Mouse (Mus musculus): ENCODE data around the gene Ipcef1. TPM values are rescaled to one million over a fixed set of nuclear protein-coding genes. Genes with fewer than 3 reads are reported as not detected.

The Ipcef1 gene
- polyA plus RNA-seq, 1 experiment from 2014 or later, result 0.74 TPM

DNA sequence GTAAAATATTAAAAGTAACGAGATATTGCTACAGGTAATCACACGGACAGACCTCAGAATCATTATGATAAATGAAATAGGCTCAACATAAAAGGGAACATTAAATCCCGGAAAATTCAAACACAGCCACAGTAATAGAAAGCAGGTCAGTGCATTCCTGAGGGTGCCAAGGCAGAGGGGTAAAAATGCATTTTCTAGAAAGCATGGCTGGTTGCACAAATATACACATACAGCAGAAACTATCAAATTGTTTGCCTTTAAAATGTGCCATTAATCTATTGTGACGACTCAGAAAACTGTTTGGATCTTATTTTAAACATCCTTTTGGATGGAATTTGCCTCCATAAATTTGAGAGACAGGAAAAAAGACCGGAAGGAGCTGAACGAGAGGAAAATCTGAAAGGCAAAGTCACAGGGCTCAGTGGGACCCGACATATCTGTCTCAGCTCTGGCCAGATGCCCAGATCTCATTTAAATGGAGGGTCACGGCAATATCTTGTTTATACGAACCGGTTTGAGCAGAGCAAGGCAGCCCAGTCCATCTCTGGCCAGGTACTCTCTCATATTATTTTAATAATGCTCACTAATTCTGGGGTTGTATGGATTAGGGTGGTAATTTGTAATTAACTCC, 4.9 kb downstream of the Ipcef1 start:
- H3K4me2 ChIP-seq (ENCODE audit: low read depth, low read length), result no peak overlapping the region
- H3K4me3 ChIP-seq (ENCODE audit: low read length), result no peak overlapping the region
- no peak for ATAC-seq (replicated peaks; ENCODE audit: extremely low read depth, insufficient read depth, low FRiP score)
- WGBS, result 34% methylated on average over 10 of the region's 10 CpGs
- no peaks in the 10 kb centered on the region for H3K27me3 ChIP-seq (ENCODE audit: control insufficient read depth, insufficient read depth, low read length)
- H3K9ac ChIP-seq (ENCODE audit: low read length), result no peak overlapping the region
- no peak overlapping the region for H3K27ac ChIP-seq (ENCODE audit: low read length)
- H3K9me3 ChIP-seq (replicated peaks; ENCODE audit: control insufficient read depth, low read length), result no peaks in the 10 kb centered on the region
- H3K4me1 ChIP-seq (ENCODE audit: control insufficient read depth, insufficient read depth, low read length), result no peaks in the 10 kb centered on the region
- no peaks in the 10 kb centered on the region for H3K36me3 ChIP-seq (ENCODE audit: control insufficient read depth, insufficient read depth)

DNA sequence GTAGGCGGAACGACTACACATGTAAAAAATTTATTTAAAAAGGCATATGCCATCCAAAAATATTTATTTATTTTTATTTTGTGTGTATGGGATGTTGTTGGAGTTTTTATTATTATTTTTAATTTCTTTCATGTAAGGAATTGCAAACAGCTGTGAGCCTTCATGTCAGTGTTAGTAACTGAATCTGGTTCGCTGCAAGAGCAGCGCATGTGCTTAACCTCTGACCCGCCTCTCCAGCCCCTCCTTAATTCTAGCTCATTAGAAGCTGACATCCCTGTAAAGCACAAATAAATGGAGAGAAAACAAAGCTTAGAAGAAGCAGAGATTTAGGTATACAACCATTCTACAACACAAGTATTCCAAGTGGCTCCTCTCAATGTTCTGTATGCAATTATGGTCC, 8.4 kb downstream of the Ipcef1 start:
- H3K4me2 ChIP-seq (ENCODE audit: low read depth, low read length), result no peak overlapping the region
- 83% methylated on average over 5 of the region's 5 CpGs for WGBS
- no peak for ATAC-seq (replicated peaks; ENCODE audit: extremely low read depth, insufficient read depth, low FRiP score)
- H3K4me1 ChIP-seq (ENCODE audit: control insufficient read depth, insufficient read depth, low read length), result no peaks in the 10 kb centered on the region
- H3K27me3 ChIP-seq (ENCODE audit: control insufficient read depth, insufficient read depth, low read length), result no peaks in the 10 kb centered on the region
- no peak overlapping the region for H3K9ac ChIP-seq (ENCODE audit: low read length)
- H3K27ac ChIP-seq (ENCODE audit: low read length), result no peak overlapping the region
- H3K9me3 ChIP-seq (replicated peaks; ENCODE audit: control insufficient read depth, low read length), result no peaks in the 10 kb centered on the region
- no peaks in the 10 kb centered on the region for H3K36me3 ChIP-seq (ENCODE audit: control insufficient read depth, insufficient read depth)
- H3K4me3 ChIP-seq (ENCODE audit: low read length), result no peak overlapping the region

DNA sequence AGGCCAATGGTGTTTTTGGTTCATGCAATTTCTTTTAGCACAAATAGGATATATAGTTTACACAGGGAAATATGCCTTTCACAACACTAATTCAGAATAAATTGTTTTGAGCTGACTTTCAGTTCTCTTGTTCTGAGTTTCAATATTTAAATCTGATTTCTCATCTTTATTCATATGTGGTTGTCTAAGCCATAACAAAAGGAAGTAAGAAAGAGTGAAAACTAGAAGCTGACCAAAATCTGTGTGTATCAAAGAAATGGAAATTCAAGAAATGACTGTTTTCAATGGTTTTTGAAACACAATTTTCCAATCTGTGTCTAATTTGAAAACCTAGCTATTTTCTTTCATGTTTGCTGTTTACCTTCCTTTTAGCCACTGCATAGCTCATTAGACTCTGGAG, 11.2 kb downstream of the Ipcef1 start:
- Histone ChIP-seq H3K4me1 (ENCODE audit: control insufficient read depth, insufficient read depth, low read length) (no peaks in the 10 kb centered on the region), H3K9me3 (replicated peaks; ENCODE audit: control insufficient read depth, low read length) (no peaks in the 10 kb centered on the region), H3K36me3 (ENCODE audit: control insufficient read depth, insufficient read depth) (no peaks in the 10 kb centered on the region), H3K4me2 (ENCODE audit: low read depth, low read length) (no peak overlapping the region), H3K27me3 (ENCODE audit: control insufficient read depth, insufficient read depth, low read length) (no peaks in the 10 kb centered on the region), H3K27ac (ENCODE audit: low read length) (no peak overlapping the region), H3K4me3 (ENCODE audit: low read length) (no peak overlapping the region), H3K9ac (ENCODE audit: low read length) (no peak overlapping the region)
- no peak for ATAC-seq (replicated peaks; ENCODE audit: extremely low read depth, insufficient read depth, low FRiP score)

DNA sequence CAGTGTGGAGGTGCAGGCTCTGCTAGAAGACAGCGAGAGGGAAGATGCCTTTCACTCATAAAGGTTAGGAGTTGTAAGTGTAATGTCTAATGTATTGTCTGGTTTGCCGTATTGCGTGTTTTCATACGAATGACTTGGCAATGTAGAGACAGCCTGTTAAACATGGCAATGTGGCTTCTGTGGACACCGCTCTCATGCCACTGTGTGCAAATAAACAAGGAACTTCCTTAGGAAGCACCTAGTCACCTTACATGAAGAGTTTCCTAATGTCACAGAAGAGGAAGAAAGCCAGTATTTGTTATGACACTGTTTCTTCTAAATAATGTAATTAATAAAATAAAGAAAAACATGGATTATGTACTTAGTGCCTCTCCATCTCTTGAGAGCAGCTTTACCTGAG, 15.1 kb downstream of the Ipcef1 start:
- no peak overlapping the region for H3K4me2 ChIP-seq (ENCODE audit: low read depth, low read length)
- no peak overlapping the region for H3K4me3 ChIP-seq (ENCODE audit: low read length)
- H3K36me3 ChIP-seq (ENCODE audit: control insufficient read depth, insufficient read depth), result no peaks in the 10 kb centered on the region
- no peak overlapping the region for H3K27ac ChIP-seq (ENCODE audit: low read length)
- H3K4me1 ChIP-seq (ENCODE audit: control insufficient read depth, insufficient read depth, low read length), result no peaks in the 10 kb centered on the region
- no peak overlapping the region for H3K9ac ChIP-seq (ENCODE audit: low read length)
- 85% methylated on average over 5 of the region's 5 CpGs for WGBS
- no peaks in the 10 kb centered on the region for H3K9me3 ChIP-seq (replicated peaks; ENCODE audit: control insufficient read depth, low read length)
- ATAC-seq (replicated peaks; ENCODE audit: extremely low read depth, insufficient read depth, low FRiP score), result no peak
- no peaks in the 10 kb centered on the region for H3K27me3 ChIP-seq (ENCODE audit: control insufficient read depth, insufficient read depth, low read length)

DNA sequence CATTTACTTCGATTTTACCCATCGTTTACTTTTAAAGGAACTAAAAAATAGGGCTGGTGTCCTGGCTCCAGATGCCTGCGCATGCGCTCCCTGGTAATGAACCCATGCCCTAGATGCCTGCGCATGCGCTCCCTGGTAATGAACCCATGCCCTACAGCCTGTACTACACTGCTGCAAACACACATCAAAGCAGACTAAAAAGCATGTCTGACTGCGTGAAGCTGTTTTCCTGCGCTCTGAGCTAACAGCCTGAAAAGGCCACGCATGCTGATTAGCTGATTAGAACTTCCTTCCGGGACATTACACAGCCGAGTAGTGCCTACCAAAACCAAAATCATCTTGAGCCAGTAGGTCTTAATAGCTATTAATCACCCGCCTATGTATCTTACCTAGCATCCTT, 16.7 kb downstream of the Ipcef1 start:
- no peak overlapping the region for H3K27ac ChIP-seq (ENCODE audit: low read length)
- WGBS, result 75% methylated on average over 12 of the region's 12 CpGs

DNA sequence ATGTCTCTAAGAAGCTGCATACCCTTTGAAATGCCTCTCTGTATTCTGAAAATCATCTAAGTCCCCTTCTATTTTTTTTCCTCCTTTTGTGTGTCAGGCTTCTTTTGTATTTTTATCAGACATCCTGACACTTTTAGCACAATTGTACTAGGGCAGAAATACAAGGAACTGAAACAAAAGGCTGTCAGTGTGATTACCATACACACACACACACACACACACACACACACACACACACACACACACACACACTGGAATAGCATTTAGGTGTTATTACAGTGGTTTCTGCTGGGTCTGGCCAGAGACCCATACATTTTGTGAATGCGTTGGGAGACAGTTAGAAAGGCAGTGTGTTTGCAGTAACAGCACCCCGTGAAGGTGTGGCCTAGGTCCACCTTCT, 18.8 kb downstream of the Ipcef1 start:
- no peak overlapping the region for H3K9ac ChIP-seq (ENCODE audit: low read length)
- WGBS, result 82% methylated on average over 2 of the region's 2 CpGs
- no peaks in the 10 kb centered on the region for H3K4me1 ChIP-seq (ENCODE audit: control insufficient read depth, insufficient read depth, low read length)
- no peak for ATAC-seq (replicated peaks; ENCODE audit: extremely low read depth, insufficient read depth, low FRiP score)
- no peak overlapping the region for H3K4me2 ChIP-seq (ENCODE audit: low read depth, low read length)
- H3K27ac ChIP-seq (ENCODE audit: low read length), result no peak overlapping the region
- H3K27me3 ChIP-seq (ENCODE audit: control insufficient read depth, insufficient read depth, low read length), result no peaks in the 10 kb centered on the region
- H3K4me3 ChIP-seq (ENCODE audit: low read length), result no peak overlapping the region
- no peaks in the 10 kb centered on the region for H3K9me3 ChIP-seq (replicated peaks; ENCODE audit: control insufficient read depth, low read length)
- H3K36me3 ChIP-seq (ENCODE audit: control insufficient read depth, insufficient read depth), result no peaks in the 10 kb centered on the region

More for the DNA sequence above, 16.7 kb downstream of the Ipcef1 start:
- no peaks in the 10 kb centered on the region for H3K27me3 ChIP-seq (ENCODE audit: control insufficient read depth, insufficient read depth, low read length)
- no peaks in the 10 kb centered on the region for H3K9me3 ChIP-seq (replicated peaks; ENCODE audit: control insufficient read depth, low read length)
- H3K9ac ChIP-seq (ENCODE audit: low read length), result no peak overlapping the region
- no peaks in the 10 kb centered on the region for H3K4me1 ChIP-seq (ENCODE audit: control insufficient read depth, insufficient read depth, low read length)
- no peaks in the 10 kb centered on the region for H3K36me3 ChIP-seq (ENCODE audit: control insufficient read depth, insufficient read depth)
- ATAC-seq (replicated peaks; ENCODE audit: extremely low read depth, insufficient read depth, low FRiP score), result no peak
- H3K4me2 ChIP-seq (ENCODE audit: low read depth, low read length), result no peak overlapping the region
- no peak overlapping the region for H3K4me3 ChIP-seq (ENCODE audit: low read length)

DNA sequence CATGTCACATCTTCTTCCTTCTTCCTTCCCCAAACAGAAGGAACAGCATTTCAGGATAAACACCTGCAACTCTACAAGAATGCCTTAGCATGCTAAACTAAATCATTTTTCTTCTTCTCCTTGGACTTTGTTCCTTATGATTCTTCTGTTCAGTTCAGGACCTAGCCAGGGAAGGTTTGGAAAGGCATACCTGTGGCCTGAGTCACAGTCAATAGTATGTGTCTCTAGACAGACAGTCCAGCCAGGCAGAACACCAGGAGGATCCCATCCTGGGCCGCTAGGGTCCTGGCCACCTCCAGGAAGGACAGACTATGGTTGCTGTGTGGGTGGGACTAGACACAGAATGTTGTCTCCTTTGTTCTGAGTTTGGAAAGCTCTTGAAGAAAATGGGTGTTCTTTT, 27.2 kb downstream of the Ipcef1 start:
- no peaks in the 10 kb centered on the region for H3K4me1 ChIP-seq (ENCODE audit: control insufficient read depth, insufficient read depth, low read length)
- ATAC-seq (replicated peaks; ENCODE audit: extremely low read depth, insufficient read depth, low FRiP score), result no peak
- H3K27ac ChIP-seq (ENCODE audit: low read length), result no peak overlapping the region
- H3K4me2 ChIP-seq (ENCODE audit: low read depth, low read length), result no peak overlapping the region
- 70% methylated on average over 1 of the region's 1 CpGs for whole genome bisulfite sequencing
- H3K4me3 ChIP-seq (ENCODE audit: low read length), result no peak overlapping the region
- H3K9me3 ChIP-seq (replicated peaks; ENCODE audit: control insufficient read depth, low read length), result 0 out of 2 replicates have a peak, but pooled peaks cover 3% of the 10 kb centered on the region
- H3K27me3 ChIP-seq (ENCODE audit: control insufficient read depth, insufficient read depth, low read length), result no peaks in the 10 kb centered on the region
- no peaks in the 10 kb centered on the region for H3K36me3 ChIP-seq (ENCODE audit: control insufficient read depth, insufficient read depth)
- H3K9ac ChIP-seq (ENCODE audit: low read length), result no peak overlapping the region

DNA sequence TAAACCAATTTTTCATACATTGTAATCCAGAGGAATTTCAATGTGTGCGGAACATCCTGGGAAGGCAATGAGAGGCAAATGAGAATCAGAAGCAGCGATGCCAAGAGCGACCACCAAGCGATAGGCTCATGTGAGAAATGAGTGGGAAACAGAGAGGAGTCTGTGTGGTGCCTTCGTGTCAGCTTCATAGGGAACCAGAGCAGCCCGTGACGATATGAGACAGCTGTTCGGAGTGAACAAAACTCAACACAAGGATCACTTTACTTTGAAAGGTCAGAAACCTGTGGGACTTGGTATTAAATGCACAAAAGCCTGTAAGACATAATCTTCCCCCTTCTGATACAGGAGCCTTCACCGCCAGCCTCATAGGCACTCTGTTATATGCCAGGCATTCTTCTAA, 31.7 kb downstream of the Ipcef1 start:
- H3K9me3 ChIP-seq (replicated peaks; ENCODE audit: control insufficient read depth, low read length), result 0 out of 2 replicates have a peak, but pooled peaks cover 3% of the 10 kb centered on the region
- no peaks in the 10 kb centered on the region for H3K4me1 ChIP-seq (ENCODE audit: control insufficient read depth, insufficient read depth, low read length)
- no peaks in the 10 kb centered on the region for H3K36me3 ChIP-seq (ENCODE audit: control insufficient read depth, insufficient read depth)
- no peak overlapping the region for H3K9ac ChIP-seq (ENCODE audit: low read length)
- no peak overlapping the region for H3K27ac ChIP-seq (ENCODE audit: low read length)
- ATAC-seq (replicated peaks; ENCODE audit: extremely low read depth, insufficient read depth, low FRiP score), result no peak
- H3K27me3 ChIP-seq (ENCODE audit: control insufficient read depth, insufficient read depth, low read length), result no peaks in the 10 kb centered on the region
- 81% methylated on average over 9 of the region's 9 CpGs for WGBS
- H3K4me3 ChIP-seq (ENCODE audit: low read length), result no peak overlapping the region
- no peak overlapping the region for H3K4me2 ChIP-seq (ENCODE audit: low read depth, low read length)

DNA sequence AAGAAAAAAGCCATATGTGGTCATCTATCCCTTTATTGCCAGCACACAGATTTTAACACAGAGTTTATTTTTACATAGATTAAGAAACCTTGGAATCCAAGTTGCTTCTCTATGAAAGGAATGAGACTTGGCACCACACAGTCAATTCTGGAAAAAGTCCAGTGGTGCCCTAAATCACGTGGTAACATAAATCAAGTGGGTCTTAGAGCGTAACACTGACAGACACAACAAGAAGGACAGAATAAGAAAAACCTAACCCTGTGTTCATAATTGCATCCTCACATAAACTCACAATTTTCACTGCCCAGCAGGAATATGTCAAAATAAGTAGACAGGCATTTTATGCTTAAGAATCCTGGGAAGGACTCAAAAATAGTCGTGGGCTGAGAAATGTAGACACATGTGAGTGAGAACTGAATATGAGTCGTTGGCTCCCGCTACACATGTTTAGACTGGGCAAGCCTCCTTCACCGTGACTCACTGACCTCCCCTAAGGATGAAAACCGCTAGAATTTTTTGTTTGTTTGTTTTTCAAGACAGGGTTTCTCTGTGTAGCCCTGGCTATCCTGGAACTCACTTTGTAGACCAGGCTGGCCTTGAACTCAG, 32.4 kb downstream of the Ipcef1 start:
- Histone ChIP-seq H3K27me3 (ENCODE audit: control insufficient read depth, insufficient read depth, low read length) (no peaks in the 10 kb centered on the region), H3K27ac (ENCODE audit: low read length) (no peak overlapping the region), H3K36me3 (ENCODE audit: control insufficient read depth, insufficient read depth) (no peaks in the 10 kb centered on the region), H3K4me2 (ENCODE audit: low read depth, low read length) (no peak overlapping the region), H3K9me3 (replicated peaks; ENCODE audit: control insufficient read depth, low read length) (0 out of 2 replicates have a peak, but pooled peaks cover 3% of the 10 kb centered on the region), H3K9ac (ENCODE audit: low read length) (no peak overlapping the region), H3K4me1 (ENCODE audit: control insufficient read depth, insufficient read depth, low read length) (no peaks in the 10 kb centered on the region), H3K4me3 (ENCODE audit: low read length) (no peak overlapping the region)
- ATAC-seq (replicated peaks; ENCODE audit: extremely low read depth, insufficient read depth, low FRiP score), result no peak
- WGBS, result 54% methylated on average over 7 of the region's 7 CpGs
